Mouse (Mus musculus): ENCODE results near the gene Rapgef4. TPM values are rescaled to one million over a fixed set of nuclear protein-coding genes. Genes with fewer than 3 reads are reported as not detected.

Rapgef4 gene
- total and polyA plus RNA-seq, 3 experiments = 15.3 to 38.9 (median 25.4) TPM

DNA sequence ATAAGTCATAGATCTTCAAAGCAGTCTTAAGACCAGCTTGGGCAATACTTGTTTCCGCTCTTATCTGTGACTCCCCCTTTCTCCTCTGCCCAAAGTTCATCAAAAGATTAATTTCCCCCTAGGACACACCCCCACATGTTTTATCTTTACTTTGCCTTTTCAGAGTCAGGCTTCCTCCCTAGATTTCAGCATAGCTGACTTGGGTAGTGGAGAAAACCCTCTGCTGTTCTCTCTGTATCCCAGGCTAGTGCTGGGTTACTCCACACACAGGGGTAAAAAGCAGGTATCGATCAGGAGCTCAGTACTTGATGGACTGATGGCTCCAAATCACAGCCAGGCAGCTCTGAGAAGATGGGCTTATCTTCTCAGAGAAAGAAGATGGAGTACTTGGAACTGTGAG lies 109.0 kb downstream of the Rapgef4 start:
- Histone ChIP-seq H3K4me1 (ENCODE audit: control insufficient read depth, insufficient read depth, low read length) (peaks cover 4% of the 10 kb centered on the region), H3K36me3 (ENCODE audit: control insufficient read depth, insufficient read depth, low read length) (no peaks in the 10 kb centered on the region), H3K27ac (no peak overlapping the region), H3K4me3 (no peak overlapping the region), H3K79me2 (replicated peaks; ENCODE audit: control insufficient read depth, insufficient read depth, low read length) (no peaks in the 10 kb centered on the region), H3K27me3 (ENCODE audit: control insufficient read depth, insufficient read depth, low read length) (no peaks in the 10 kb centered on the region), H3K9ac (ENCODE audit: low read depth, low read length) (no peak overlapping the region)
- no peak for TF ChIP-seq EP300 (IDR thresholded peaks at IDR 0.05; ENCODE audit: insufficient read depth, low read depth, low read length)
- no peak for TF ChIP-seq POLR2A (IDR thresholded peaks at IDR 0.05; ENCODE audit: insufficient read depth, low read depth, low read length)
- WGBS = 92% methylated on average over 2 of the region's 2 CpGs
- intact Hi-C loops (cut with DNase I) = loop anchor here (5.0 kb wide), 1 partner anchor 122 kb away; no protein-coding TSS in a partner anchor
- no peak for DNase-seq

GRCm38 (mm10) chr2:72092046-72092445 lies 111.0 kb downstream of the Rapgef4 start:
- Histone ChIP-seq H3K27me3 (ENCODE audit: control insufficient read depth, insufficient read depth, low read length) (no peaks in the 10 kb centered on the region), H3K9ac (ENCODE audit: low read depth, low read length) (no peak overlapping the region), H3K4me1 (ENCODE audit: control insufficient read depth, insufficient read depth, low read length) (peaks cover 4% of the 10 kb centered on the region), H3K27ac (no peak overlapping the region), H3K79me2 (replicated peaks; ENCODE audit: control insufficient read depth, insufficient read depth, low read length) (no peaks in the 10 kb centered on the region), H3K36me3 (ENCODE audit: control insufficient read depth, insufficient read depth, low read length) (no peaks in the 10 kb centered on the region), H3K4me3 (no peak overlapping the region)
- no peak for DNase-seq
- WGBS = 58% methylated on average over 3 of the region's 3 CpGs
- TF ChIP-seq EP300 (IDR thresholded peaks at IDR 0.05; ENCODE audit: insufficient read depth, low read depth, low read length) (no peak), CTCF (IDR thresholded peaks at IDR 0.05) (no peak), POLR2A (IDR thresholded peaks at IDR 0.05; ENCODE audit: insufficient read depth, low read depth, low read length) (no peak)
- intact Hi-C loops (cut with DNase I) = loop anchor here (5.0 kb wide), 1 partner anchor 120 kb away; no protein-coding TSS in a partner anchor

DNA sequence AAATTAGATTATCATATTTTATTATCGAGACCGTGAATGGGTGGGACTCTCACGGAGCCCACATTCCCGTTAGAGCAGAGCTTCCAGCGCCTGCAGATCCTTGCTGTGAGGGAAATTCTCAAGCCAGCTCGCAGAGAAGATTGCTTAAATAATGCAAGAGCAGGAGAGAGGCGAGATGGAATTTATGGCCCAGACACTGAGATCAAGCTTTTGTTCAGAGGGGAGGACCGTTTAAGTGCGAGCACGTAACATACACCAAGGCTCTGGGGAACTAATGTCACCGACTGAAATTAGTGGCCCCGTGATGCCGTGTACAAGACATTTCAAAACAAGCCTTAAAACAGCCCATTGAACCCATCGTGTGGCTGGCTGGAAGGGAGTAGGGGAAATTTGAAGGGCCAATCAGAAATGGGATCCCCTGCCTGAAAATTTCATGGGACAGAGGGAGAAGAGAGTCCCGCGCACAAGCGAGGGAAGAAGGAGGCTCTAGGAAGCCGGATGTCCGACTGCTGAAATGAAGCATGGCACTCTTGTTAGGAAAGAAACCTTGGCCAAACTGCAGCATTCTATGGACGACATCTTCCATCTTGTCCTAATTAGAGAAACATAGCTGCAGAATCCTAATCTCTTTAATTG lies 112.5 kb downstream of the Rapgef4 start:
- Histone ChIP-seq H3K9ac (ENCODE audit: low read depth, low read length) (no peak overlapping the region), H3K4me1 (ENCODE audit: control insufficient read depth, insufficient read depth, low read length) (peaks cover 4% of the 10 kb centered on the region), H3K27ac (peak overlapping the region; percentile 68), H3K36me3 (ENCODE audit: control insufficient read depth, insufficient read depth, low read length) (no peaks in the 10 kb centered on the region), H3K4me3 (no peak overlapping the region), H3K79me2 (replicated peaks; ENCODE audit: control insufficient read depth, insufficient read depth, low read length) (no peaks in the 10 kb centered on the region), H3K27me3 (ENCODE audit: control insufficient read depth, insufficient read depth, low read length) (no peaks in the 10 kb centered on the region)
- DNase-seq = no peak
- 85% methylated on average over 20 of the region's 20 CpGs for WGBS
- intact Hi-C loops (cut with DNase I) = loop anchor here (2.0 to 5.0 kb wide), 4 partner anchors 23 to 119 kb away; no protein-coding TSS in a partner anchor
- TF ChIP-seq CTCF (IDR thresholded peaks at IDR 0.05) (no peak), POLR2A (IDR thresholded peaks at IDR 0.05; ENCODE audit: insufficient read depth, low read depth, low read length) (no peak), EP300 (IDR thresholded peaks at IDR 0.05; ENCODE audit: insufficient read depth, low read depth, low read length) (no peak)

DNA sequence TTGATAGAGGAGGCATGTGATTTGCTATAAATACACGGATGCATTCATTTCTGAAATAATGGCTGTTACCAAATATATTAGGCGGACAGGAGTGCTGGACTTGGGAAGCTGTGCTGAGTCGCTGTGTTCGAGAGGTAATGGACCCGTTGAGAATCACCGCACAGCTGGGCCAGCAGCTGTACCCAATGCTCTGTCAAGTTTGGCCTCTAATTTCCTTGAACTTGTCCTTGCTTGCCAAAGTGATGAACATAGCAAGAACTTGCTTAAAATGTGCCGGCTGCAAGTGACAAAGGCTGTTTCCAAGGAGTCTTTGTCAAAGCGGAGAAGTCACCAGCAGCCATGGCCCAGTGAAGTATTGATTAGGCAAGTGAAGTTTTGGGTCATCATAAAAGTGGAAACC lies 113.0 kb downstream of the Rapgef4 start:
- no peak for DNase-seq
- Histone ChIP-seq H3K27me3 (ENCODE audit: control insufficient read depth, insufficient read depth, low read length) (no peaks in the 10 kb centered on the region), H3K27ac (peak overlapping the region; percentile 68), H3K9ac (ENCODE audit: low read depth, low read length) (no peak overlapping the region), H3K4me3 (no peak overlapping the region), H3K79me2 (replicated peaks; ENCODE audit: control insufficient read depth, insufficient read depth, low read length) (no peaks in the 10 kb centered on the region), H3K4me1 (ENCODE audit: control insufficient read depth, insufficient read depth, low read length) (peaks cover 4% of the 10 kb centered on the region), H3K36me3 (ENCODE audit: control insufficient read depth, insufficient read depth, low read length) (no peaks in the 10 kb centered on the region)
- 45% methylated on average over 8 of the region's 8 CpGs for WGBS
- intact Hi-C loops (cut with DNase I) = loop anchor here (2.0 to 5.0 kb wide), 4 partner anchors 23 to 118 kb away; no protein-coding TSS in a partner anchor
- no peak for TF ChIP-seq CTCF (IDR thresholded peaks at IDR 0.05)
- no peak for TF ChIP-seq POLR2A (IDR thresholded peaks at IDR 0.05; ENCODE audit: insufficient read depth, low read depth, low read length)
- no peak for TF ChIP-seq EP300 (IDR thresholded peaks at IDR 0.05; ENCODE audit: insufficient read depth, low read depth, low read length)

- Histone ChIP-seq H3K4me1 (ENCODE audit: control insufficient read depth, insufficient read depth, low read length) (peaks cover 4% of the 10 kb centered on the region), H3K79me2 (replicated peaks; ENCODE audit: control insufficient read depth, insufficient read depth, low read length) (no peaks in the 10 kb centered on the region), H3K36me3 (ENCODE audit: control insufficient read depth, insufficient read depth, low read length) (no peaks in the 10 kb centered on the region), H3K27me3 (ENCODE audit: control insufficient read depth, insufficient read depth, low read length) (no peaks in the 10 kb centered on the region), H3K27ac (peak overlapping the region; percentile 68), H3K9ac (ENCODE audit: low read depth, low read length) (no peak overlapping the region), H3K4me3 (no peak overlapping the region)
- no peak for DNase-seq
- intact Hi-C loops (cut with DNase I) = loop anchor here (2.0 to 5.0 kb wide), 4 partner anchors 24 to 118 kb away; no protein-coding TSS in a partner anchor
- WGBS = 42% methylated on average over 7 of the region's 7 CpGs
- no peak for TF ChIP-seq POLR2A (IDR thresholded peaks at IDR 0.05; ENCODE audit: insufficient read depth, low read depth, low read length)
- no peak for TF ChIP-seq CTCF (IDR thresholded peaks at IDR 0.05)
- no peak for TF ChIP-seq EP300 (IDR thresholded peaks at IDR 0.05; ENCODE audit: insufficient read depth, low read depth, low read length)
These were observed 113.4 kb downstream of the Rapgef4 start for GRCm38 (mm10) chr2:72094446-72094845.

GRCm38 (mm10) chr2:72095002-72095401 lies 114.0 kb downstream of the Rapgef4 start:
- no peak overlapping the region for H3K9ac ChIP-seq (ENCODE audit: low read depth, low read length)
- peaks cover 4% of the 10 kb centered on the region for H3K4me1 ChIP-seq (ENCODE audit: control insufficient read depth, insufficient read depth, low read length)
- H3K27me3 ChIP-seq (ENCODE audit: control insufficient read depth, insufficient read depth, low read length) = no peaks in the 10 kb centered on the region
- no peak overlapping the region for H3K4me3 ChIP-seq
- no peaks in the 10 kb centered on the region for H3K79me2 ChIP-seq (replicated peaks; ENCODE audit: control insufficient read depth, insufficient read depth, low read length)
- 64% methylated on average over 6 of the region's 6 CpGs for WGBS
- no peaks in the 10 kb centered on the region for H3K36me3 ChIP-seq (ENCODE audit: control insufficient read depth, insufficient read depth, low read length)
- intact Hi-C loops (cut with DNase I) = loop anchor here (2.0 to 5.0 kb wide), 4 partner anchors 24 to 102 kb away; no protein-coding TSS in a partner anchor
- peak overlapping the region; percentile 37; the same call in 1 of the 2 replicates for H3K27ac ChIP-seq
- no peak for TF ChIP-seq EP300 (IDR thresholded peaks at IDR 0.05; ENCODE audit: insufficient read depth, low read depth, low read length)
- TF ChIP-seq POLR2A (IDR thresholded peaks at IDR 0.05; ENCODE audit: insufficient read depth, low read depth, low read length) = no peak
- no peak for TF ChIP-seq CTCF (IDR thresholded peaks at IDR 0.05)
- no peak for DNase-seq

Data from heart, adult 2 months (tissue).